Mouse (Mus musculus) spleen, adult 2 months (tissue): ENCODE measurements around the gene Gm6993.

Experiments used
- CTCF ChIP-seq: fragments of 200-500 bp; IDR thresholded peaks from 2 replicates; pipeline ENCODE4 v1.5.1; 2011; ENCODE audit warnings: mild to moderate bottlenecking, inconsistent platforms; ENCODE audit not compliant: insufficient read depth, insufficient read length, insufficient replicate concordance; ENCODE audit errors: extremely low read depth
- POLR2A ChIP-seq: fragments of 200-500 bp; IDR thresholded peaks from 2 replicates; pipeline ENCODE4 v1.6.1; 2011; ENCODE audit warnings: low read depth, low read length, inconsistent platforms

- TF ChIP-seq POLR2A = no peak
- TF ChIP-seq CTCF = no peak
Measured at GRCm38 (mm10) chr12:31289046-31289445, 48.5 kb downstream of the Gm6993 start.
